Mouse (Mus musculus): ENCODE measurements around the gene Ndst4. TPM values are rescaled to one million over a fixed set of nuclear protein-coding genes. Genes with fewer than 3 reads are reported as not detected.

Ndst4 gene
- polyA plus RNA-seq, 1 experiment from 2014 or later, result 2.0 TPM

DNA sequence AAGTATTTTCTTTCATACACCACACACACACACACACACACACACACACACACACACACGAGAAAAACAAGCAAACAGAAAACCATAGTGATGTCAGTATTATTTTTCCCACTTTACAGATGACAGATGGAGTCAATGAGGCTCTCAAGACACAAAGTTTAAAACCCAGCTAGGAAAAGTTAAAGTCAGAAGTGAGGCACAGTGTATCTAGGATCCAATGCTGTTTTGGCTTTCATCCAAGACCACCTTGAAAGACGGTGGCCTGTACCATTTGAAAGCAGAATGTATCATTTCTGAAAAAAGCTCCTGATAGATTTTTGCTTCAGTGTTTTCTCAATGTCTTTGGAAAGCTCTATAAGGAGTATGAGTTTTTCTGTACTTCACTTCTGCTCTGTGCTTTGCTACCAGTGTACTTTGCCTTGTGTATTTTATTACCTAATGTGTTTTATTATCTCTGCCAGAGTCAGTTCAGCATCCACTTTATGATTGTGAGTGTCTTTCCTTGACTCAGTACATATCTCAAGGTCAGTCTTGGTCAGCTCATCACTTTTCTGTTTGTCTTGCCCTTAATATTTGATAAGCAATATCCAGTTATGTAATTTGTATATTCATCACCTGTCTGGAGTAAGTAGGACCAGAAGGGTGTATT is 257.1 kb downstream of the Ndst4 start:
- Histone ChIP-seq H3K27me3 (no peaks in the 10 kb centered on the region), H3K4me3 (replicated peaks) (no peak overlapping the region), H3K4me1 (replicated peaks) (0 out of 2 replicates have a peak, but pooled peaks cover 3% of the 10 kb centered on the region), H3K9ac (replicated peaks) (no peak overlapping the region), H3K36me3 (no peaks in the 10 kb centered on the region), H3K9me3 (no peaks in the 10 kb centered on the region), H3K4me2 (replicated peaks) (no peak overlapping the region), H3K27ac (no peak overlapping the region)
- WGBS, result 65% methylated on average over 2 of the region's 2 CpGs
- no peak for ATAC-seq

DNA sequence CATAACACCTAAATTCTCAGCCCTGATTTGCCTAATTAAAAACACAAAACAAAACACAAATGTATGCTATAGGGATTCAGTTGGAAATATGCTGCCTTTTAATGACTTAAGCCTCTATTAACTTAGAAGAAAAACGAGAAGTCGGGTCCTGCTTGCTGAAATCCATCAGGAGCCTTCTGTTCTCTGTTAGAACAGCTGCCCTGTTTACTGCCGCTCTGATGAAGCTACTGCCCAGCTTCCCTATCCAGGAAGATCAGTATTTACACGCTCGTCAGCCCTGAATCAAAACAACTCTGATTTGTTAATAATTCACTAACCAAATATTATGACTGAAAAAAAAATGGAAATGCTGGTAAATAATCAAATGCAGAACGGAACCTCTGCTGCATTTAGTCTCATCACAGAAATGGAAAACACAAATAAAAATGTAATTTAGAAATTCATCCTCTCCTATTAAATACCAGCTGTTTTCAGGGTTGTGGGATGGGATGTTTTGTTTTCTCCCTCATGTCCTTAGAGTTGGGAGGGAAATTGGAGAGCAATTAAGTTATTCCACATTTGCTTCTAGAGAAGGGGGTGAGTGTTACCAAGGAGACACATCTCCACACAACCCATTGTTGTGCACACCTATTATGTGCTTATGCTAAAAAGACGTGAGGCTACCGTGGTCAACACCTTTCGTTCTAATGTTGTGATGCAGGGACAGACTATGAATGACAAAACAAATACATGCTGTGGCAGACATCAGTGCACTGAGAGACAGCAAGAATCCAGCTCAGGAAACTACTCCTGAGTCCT is 270.3 kb downstream of the Ndst4 start:
- Histone ChIP-seq H3K36me3 (no peaks in the 10 kb centered on the region), H3K9me3 (no peaks in the 10 kb centered on the region), H3K4me1 (replicated peaks) (peaks cover 3% of the 10 kb centered on the region), H3K27me3 (no peaks in the 10 kb centered on the region), H3K4me2 (replicated peaks) (no peak overlapping the region), H3K9ac (replicated peaks) (no peak overlapping the region), H3K27ac (no peak overlapping the region), H3K4me3 (replicated peaks) (no peak overlapping the region)
- ATAC-seq, result peak; percentile 73
- 36% methylated on average over 9 of the region's 9 CpGs for WGBS

DNA sequence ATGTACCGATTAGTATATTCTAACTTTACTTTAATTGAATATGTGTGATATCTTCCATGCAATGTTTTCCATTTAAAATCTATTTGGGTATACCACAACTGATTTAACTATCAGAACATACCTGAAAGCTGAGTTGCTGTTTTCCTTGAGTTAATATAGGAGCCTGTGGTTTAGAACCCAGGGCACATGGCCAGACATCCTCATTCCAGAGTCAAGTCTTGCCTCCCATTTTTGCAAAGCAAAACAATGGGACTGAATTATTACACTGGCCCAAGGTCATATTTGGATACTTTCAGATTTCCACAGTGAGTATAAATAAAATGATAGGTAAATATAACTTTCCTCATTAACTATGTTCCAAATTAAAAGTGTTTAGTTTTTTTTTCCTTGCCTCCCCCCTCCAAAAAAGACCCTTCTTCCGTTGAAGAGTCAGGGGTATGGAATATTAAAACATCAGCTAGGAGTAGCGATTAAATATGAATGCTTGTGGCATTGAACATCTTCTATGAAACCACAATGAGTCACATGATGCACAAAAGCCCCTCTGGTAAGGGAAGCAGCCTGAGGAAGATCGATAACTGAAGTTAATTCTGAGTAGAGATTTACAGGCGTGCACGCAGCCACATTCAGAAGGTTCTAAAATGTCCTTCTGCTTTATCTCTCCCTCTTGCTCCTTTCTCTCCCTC is 271.5 kb downstream of the Ndst4 start:
- peaks cover 3% of the 10 kb centered on the region for H3K4me1 ChIP-seq (replicated peaks)
- no peaks in the 10 kb centered on the region for H3K36me3 ChIP-seq
- no peaks in the 10 kb centered on the region for H3K27me3 ChIP-seq
- no peak overlapping the region for H3K4me3 ChIP-seq (replicated peaks)
- H3K27ac ChIP-seq, result no peak overlapping the region
- no peak overlapping the region for H3K4me2 ChIP-seq (replicated peaks)
- no peak overlapping the region for H3K9ac ChIP-seq (replicated peaks)
- 79% methylated on average over 6 of the region's 6 CpGs for WGBS
- ATAC-seq, result no peak
- H3K9me3 ChIP-seq, result no peaks in the 10 kb centered on the region

DNA sequence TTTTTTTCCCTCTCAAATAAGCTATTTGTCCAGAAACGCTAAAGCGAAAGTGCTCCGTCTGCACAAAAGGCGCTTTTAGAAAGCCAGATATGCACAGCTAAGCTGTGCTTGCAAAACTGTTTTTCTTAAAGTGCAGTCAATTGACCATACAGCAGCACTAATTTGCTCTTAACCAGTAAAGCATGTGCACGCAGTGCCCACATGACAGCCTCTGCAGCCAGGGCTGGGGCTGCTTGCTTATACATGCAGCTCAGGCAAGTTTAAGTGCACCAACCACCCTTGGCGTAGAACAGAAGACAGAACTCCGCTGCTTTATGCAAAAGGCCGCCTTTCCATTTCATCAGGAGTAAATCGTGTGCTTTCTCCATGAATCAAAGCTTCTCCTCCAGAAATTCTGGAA is 275.0 kb downstream of the Ndst4 start:
- Histone ChIP-seq H3K4me3 (replicated peaks) (no peak overlapping the region), H3K27me3 (no peaks in the 10 kb centered on the region), H3K9ac (replicated peaks) (no peak overlapping the region), H3K27ac (no peak overlapping the region), H3K9me3 (no peaks in the 10 kb centered on the region), H3K4me1 (replicated peaks) (peaks cover 3% of the 10 kb centered on the region), H3K36me3 (no peaks in the 10 kb centered on the region), H3K4me2 (replicated peaks) (no peak overlapping the region; the same call in 1 of the 2 replicates)
- ATAC-seq, result peak; percentile 74
- WGBS, result 60% methylated on average over 9 of the region's 9 CpGs

DNA sequence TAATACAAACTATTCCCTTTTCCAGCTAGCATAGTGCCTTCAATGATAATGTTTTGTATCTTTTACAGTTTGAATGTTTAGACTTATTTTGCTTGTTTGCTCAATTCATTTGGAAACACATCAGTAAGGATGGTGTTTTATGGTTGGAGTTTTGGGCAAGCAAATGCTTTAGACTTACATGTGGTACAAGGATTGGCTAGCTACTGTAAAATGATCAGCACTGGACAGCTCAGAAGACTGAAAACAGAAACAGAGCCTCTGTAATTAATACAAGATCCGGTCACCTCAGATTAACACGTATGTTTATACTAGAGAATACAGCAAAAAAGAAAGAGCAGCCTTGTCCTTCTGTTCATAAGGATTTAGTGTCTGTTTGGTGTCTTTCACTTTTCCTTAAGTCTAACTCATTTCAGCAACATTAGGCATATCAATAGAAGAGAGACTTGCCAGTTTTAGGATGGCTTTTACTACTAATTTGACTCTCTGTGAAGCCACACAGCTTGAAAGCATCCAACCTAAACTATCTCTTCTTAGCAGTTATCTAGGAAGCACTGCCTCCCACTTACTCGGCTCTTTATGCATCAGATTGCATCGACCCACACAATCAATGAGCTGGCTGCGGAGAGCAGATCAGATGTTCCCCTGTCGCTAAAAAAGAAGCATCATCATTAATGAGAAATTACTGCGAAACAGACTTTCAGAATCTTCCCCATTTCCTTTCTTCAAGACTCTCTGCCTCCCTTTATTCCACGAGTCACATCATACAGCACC is 279.8 kb downstream of the Ndst4 start:
- peaks cover 3% of the 10 kb centered on the region for H3K4me1 ChIP-seq (replicated peaks)
- no peak overlapping the region for H3K4me3 ChIP-seq (replicated peaks)
- ATAC-seq, result no peak
- H3K27me3 ChIP-seq, result no peaks in the 10 kb centered on the region
- 74% methylated on average over 8 of the region's 8 CpGs for WGBS
- H3K27ac ChIP-seq, result no peak overlapping the region
- no peaks in the 10 kb centered on the region for H3K36me3 ChIP-seq
- no peak overlapping the region for H3K4me2 ChIP-seq (replicated peaks)
- H3K9me3 ChIP-seq, result no peaks in the 10 kb centered on the region
- no peak overlapping the region for H3K9ac ChIP-seq (replicated peaks)

DNA sequence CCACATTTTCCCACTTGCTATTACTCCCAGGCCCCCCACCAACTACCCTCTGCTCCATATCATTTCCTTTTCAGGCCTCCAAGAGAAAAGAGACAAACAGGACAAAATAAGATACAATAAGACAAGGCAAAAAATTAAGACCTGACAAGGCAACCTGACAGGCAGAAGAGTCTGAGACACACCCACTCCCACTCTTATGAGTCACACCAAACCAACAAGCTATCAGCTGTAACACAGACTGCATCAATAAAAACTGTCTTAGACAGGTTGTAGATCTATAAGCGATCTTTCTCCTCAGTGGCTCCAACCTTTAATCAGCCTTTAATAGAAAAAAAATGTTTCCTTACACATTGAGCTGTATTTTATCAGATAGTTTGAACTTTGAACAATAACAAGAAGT is 280.7 kb downstream of the Ndst4 start:
- WGBS, result 90% methylated on average over 1 of the region's 1 CpGs
- Histone ChIP-seq H3K4me1 (replicated peaks) (no peaks in the 10 kb centered on the region), H3K27ac (no peak overlapping the region), H3K9ac (replicated peaks) (no peak overlapping the region), H3K27me3 (no peaks in the 10 kb centered on the region), H3K4me2 (replicated peaks) (no peak overlapping the region), H3K36me3 (no peaks in the 10 kb centered on the region), H3K4me3 (replicated peaks) (no peak overlapping the region), H3K9me3 (no peaks in the 10 kb centered on the region)
- ATAC-seq, result no peak

DNA sequence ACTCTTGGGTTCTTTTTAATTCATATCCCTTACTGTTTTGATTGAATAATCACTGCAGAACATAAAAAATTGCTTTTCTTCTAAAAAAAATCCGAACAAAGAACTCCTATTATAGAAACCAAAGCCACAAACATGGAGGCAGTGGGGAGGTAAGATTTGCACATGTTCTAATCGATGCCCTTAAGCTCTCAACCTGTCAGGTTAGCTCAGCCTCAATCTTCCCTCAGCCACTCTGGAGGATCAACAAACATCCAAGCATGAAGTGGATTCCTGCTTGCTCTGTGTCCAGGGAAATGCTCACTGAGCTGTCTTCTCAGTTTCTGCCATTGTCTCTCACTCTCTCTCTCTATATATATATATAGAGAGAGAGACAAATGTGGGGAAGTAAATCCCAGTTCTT is 283.7 kb downstream of the Ndst4 start:
- H3K36me3 ChIP-seq, result no peaks in the 10 kb centered on the region
- H3K4me3 ChIP-seq (replicated peaks), result no peak overlapping the region
- no peaks in the 10 kb centered on the region for H3K4me1 ChIP-seq (replicated peaks)
- H3K9me3 ChIP-seq, result no peaks in the 10 kb centered on the region
- no peak overlapping the region for H3K4me2 ChIP-seq (replicated peaks)
- 0 out of 2 replicates have a peak, but pooled peaks have one; percentile 40 for ATAC-seq
- no peak overlapping the region for H3K9ac ChIP-seq (replicated peaks)
- no peak overlapping the region for H3K27ac ChIP-seq
- WGBS, result 71% methylated on average over 2 of the region's 2 CpGs
- no peaks in the 10 kb centered on the region for H3K27me3 ChIP-seq

DNA sequence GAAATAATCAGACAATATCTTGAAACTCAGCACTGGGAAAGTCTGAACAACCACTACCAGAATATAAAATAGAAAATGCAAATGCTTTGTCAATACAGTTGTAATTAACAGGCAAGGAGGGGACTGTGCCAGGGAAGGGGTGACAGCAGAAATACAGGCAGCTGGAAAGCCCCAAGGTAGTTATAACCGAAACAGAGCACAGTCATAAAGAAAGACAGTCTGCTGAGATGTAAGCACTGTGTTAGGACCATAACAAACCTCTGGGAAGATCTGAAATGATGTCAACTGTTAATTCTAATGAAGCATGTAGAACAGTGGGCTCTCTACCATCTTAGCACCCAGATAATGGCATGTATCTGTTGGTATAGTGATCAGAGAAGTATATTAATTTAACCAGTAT is 287.1 kb downstream of the Ndst4 start:
- no peaks in the 10 kb centered on the region for H3K36me3 ChIP-seq
- no peaks in the 10 kb centered on the region for H3K27me3 ChIP-seq
- H3K27ac ChIP-seq, result no peak overlapping the region
- H3K9ac ChIP-seq (replicated peaks), result no peak overlapping the region
- H3K9me3 ChIP-seq, result no peaks in the 10 kb centered on the region
- H3K4me1 ChIP-seq (replicated peaks), result no peaks in the 10 kb centered on the region
- 0 out of 2 replicates have a peak, but pooled peaks have one; percentile 14 for ATAC-seq
- H3K4me2 ChIP-seq (replicated peaks), result no peak overlapping the region
- WGBS, result 70% methylated on average over 1 of the region's 1 CpGs
- H3K4me3 ChIP-seq (replicated peaks), result no peak overlapping the region

DNA sequence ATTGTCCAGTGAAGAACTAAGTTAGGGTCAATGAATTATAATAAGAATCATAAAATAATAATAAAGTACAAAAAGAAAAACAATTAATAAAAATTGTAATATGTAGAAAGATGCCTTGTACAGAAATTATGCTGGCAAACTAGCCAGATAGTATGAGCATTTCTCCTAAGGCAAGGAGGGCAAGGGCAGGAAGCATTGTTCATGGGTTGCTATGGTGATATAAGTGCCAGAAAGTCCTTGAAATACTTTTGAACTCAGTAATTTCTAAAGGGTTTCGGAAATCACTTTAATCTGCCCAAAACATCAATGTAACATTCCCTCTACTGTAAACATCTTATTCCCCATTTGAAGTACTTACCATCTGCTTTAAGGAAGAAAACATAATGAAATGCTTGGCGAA is 319.1 kb downstream of the Ndst4 start:
- no peak overlapping the region for H3K27ac ChIP-seq
- no peaks in the 10 kb centered on the region for H3K36me3 ChIP-seq
- H3K27me3 ChIP-seq, result no peaks in the 10 kb centered on the region
- H3K9ac ChIP-seq (replicated peaks), result no peak overlapping the region
- H3K9me3 ChIP-seq, result no peaks in the 10 kb centered on the region
- 53% methylated on average over 2 of the region's 2 CpGs for WGBS
- ATAC-seq, result no peak
- H3K4me2 ChIP-seq (replicated peaks), result no peak overlapping the region
- no peak overlapping the region for H3K4me3 ChIP-seq (replicated peaks)
- H3K4me1 ChIP-seq (replicated peaks), result no peaks in the 10 kb centered on the region

DNA sequence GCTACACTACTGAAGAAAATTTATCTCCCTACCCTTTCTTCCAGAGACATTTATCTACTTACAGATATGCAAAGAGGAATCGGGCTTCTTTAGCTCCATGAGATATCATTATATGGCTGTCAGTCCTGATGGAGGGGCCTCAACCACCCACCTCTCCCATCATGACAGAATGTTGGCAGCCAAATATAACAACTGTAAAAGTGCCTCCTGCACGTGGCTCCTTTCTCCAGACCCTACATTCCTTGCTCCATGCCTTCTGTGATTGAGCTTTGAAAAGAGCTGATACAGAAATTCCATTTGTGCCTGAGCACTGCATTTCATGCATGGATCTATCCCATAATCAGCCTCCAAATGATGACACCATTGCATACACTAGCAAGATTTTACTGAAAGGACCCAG is 331.1 kb downstream of the Ndst4 start:
- Histone ChIP-seq H3K4me3 (replicated peaks) (no peak overlapping the region), H3K27ac (no peak overlapping the region), H3K9ac (replicated peaks) (no peak overlapping the region), H3K4me1 (replicated peaks) (no peaks in the 10 kb centered on the region), H3K9me3 (no peaks in the 10 kb centered on the region), H3K36me3 (no peaks in the 10 kb centered on the region), H3K4me2 (replicated peaks) (no peak overlapping the region), H3K27me3 (no peaks in the 10 kb centered on the region)
- ATAC-seq, result no peak
- WGBS, result 85% methylated on average over 2 of the region's 2 CpGs

DNA sequence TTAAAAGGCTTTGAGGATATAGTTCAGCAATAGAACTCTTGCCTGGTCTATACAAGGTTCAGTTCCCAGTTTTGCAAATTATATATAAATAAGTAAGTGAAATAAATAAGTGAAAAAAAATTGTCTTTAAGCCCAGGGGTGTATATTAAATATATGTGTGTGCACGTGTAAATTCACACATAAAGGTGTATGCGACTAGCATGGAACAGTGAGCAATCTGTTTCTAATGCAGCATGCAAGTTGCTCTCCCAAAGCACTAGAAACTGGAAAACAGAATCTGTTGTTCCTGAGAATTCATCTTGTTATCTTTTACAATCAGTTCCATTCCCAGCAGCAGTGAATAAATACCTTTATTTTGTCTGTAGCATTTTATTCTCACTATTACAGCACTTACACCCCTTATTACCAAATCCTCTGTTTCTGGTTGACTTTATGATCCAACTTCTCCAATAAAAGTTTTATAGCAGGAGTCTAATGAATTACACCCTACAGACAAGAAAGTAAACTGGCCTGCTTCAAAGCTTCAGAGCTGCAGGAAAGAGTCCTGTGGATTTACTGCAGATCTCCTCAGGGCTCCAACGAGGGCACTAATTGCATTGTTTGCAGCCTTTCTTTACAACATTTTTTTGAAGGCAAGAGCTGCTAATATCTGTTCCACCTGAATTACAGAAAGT is 340.7 kb downstream of the Ndst4 start:
- Histone ChIP-seq H3K4me3 (replicated peaks) (no peak overlapping the region), H3K9ac (replicated peaks) (no peak overlapping the region), H3K27ac (no peak overlapping the region), H3K9me3 (no peaks in the 10 kb centered on the region), H3K4me1 (replicated peaks) (no peaks in the 10 kb centered on the region), H3K27me3 (no peaks in the 10 kb centered on the region), H3K36me3 (no peaks in the 10 kb centered on the region), H3K4me2 (replicated peaks) (no peak overlapping the region)
- WGBS, result 83% methylated on average over 3 of the region's 3 CpGs
- ATAC-seq, result no peak
